Mouse (Mus musculus): ENCODE measurements around the gene Ubl4a. TPM values are rescaled to one million over a fixed set of nuclear protein-coding genes. Genes with fewer than 3 reads are reported as not detected.
"Not testable (repeated sequence)": the region's sequence is repeated elsewhere in the genome, so short reads cannot be mapped to it uniquely, and the experiment has no call there.

Ubl4a gene
- polyA plus RNA-seq, 1 experiment = 85.3 TPM

DNA sequence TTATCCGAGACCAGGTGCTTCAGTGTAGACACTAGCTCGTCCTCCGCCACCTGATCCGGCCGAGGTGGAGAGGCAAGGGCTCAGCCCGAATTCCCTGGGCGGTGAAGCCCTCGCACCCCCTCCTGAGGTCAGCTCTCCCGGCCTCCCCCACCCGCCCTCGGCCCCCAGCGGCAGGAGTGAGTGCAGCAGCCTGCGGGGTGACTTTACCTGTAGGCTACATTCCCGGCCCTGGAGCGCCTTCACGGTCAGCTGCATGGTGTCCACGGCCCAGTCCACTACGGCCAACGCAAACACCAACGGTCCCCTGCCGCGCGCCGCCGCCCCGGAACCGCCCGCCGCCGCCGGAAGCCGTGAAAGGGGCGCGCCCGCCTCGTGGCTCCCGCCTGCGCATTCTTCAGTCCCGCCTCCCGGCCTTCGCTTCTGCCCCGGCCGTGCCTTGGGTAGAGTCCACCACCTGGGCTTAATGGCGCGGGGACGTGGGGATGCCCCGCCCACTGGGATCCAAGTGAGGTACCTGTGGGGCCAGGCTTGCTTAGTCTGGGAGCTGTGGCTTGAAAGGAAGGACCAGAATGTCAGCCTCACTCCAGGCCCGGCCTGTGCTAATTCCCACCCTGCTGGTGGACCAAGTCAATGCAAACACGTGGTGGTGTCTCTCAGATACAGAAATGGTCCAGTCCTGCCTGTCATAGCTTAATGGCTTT, 4.7 kb downstream of the Ubl4a start:
- peak; percentile 74 to 75 for DNase-seq
- Histone ChIP-seq H3K27me3 (ENCODE audit: control insufficient read depth, insufficient read depth, low read length) (no peaks in the 10 kb centered on the region), H3K4me3 (replicated peaks; ENCODE audit: insufficient read depth, low read depth, low read length) (peak overlapping the region; percentile 80), H3K27ac (ENCODE audit: insufficient read depth, low read length) (peak overlapping the region; percentile 75; the same call in 1 of the 2 replicates), H3K4me1 (ENCODE audit: control insufficient read depth, insufficient read depth, low read length) (no peaks in the 10 kb centered on the region)
- WGBS = 6% methylated on average over 46 of the region's 49 CpGs
- TF ChIP-seq CTCF (IDR thresholded peaks at IDR 0.05; ENCODE audit: borderline replicate concordance, insufficient read depth, low read depth, low read length) (peak; percentile 31; the same call in 1 of the 2 replicates), POLR2A (IDR thresholded peaks at IDR 0.05; ENCODE audit: borderline replicate concordance, insufficient read depth, low read length) (0 out of 2 replicates have a peak, but pooled peaks have one; percentile 16)

DNA sequence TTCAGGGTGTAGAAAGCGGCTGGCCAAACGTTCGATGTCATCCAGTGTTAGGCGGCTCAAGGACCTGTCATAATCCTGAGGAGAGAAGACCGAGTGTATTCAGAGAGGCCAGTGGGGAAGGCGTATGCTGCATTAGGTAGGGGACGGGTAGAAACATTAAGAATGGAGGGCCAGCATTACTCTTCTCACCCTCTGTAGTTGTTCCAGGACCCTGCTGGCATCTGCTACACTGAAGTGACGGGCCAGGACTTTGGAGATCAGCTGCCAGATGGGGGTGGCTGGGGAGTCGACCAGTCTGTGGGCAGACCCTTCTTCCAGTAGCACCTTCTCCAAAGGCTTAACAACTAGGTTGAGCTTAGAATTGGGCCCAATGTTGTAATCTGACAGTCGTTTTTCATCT, 5.5 kb downstream of the Ubl4a start:
- 20% methylated on average over 10 of the region's 10 CpGs for WGBS
- peak overlapping the region; percentile 33; the same call in 1 of the 2 replicates for H3K27ac ChIP-seq (ENCODE audit: insufficient read depth, low read length)
- H3K27me3 ChIP-seq (ENCODE audit: control insufficient read depth, insufficient read depth, low read length) = no peaks in the 10 kb centered on the region
- no peaks in the 10 kb centered on the region for H3K4me1 ChIP-seq (ENCODE audit: control insufficient read depth, insufficient read depth, low read length)
- no peak for TF ChIP-seq POLR2A (IDR thresholded peaks at IDR 0.05; ENCODE audit: borderline replicate concordance, insufficient read depth, low read length)
- TF ChIP-seq CTCF (IDR thresholded peaks at IDR 0.05; ENCODE audit: borderline replicate concordance, insufficient read depth, low read depth, low read length) = no peak
- DNase-seq = no peak
- H3K4me3 ChIP-seq (replicated peaks; ENCODE audit: insufficient read depth, low read depth, low read length) = peak overlapping the region; percentile 80

DNA sequence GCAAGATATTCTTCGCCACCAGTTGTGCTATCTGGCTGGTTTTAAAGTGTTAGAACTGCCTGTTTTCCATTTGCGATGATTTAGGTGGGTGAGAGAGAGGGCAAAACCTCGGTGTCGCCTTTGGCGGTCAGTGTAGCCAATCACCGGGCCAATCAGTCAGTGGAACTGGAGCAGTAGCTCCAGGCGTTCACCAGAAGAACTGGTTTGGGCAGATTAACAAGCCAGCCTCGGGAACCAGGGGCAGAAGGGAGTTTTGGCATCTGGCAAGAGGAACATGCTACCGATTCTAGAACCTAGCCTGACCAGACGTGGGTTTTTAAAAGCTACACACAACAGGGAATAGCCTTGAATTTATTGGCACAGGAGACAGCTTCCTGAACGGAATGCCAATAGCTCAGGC, 13.8 kb downstream of the Ubl4a start:
- no peak for TF ChIP-seq CTCF (IDR thresholded peaks at IDR 0.05; ENCODE audit: borderline replicate concordance, insufficient read depth, low read depth, low read length)
- no peak for TF ChIP-seq POLR2A (IDR thresholded peaks at IDR 0.05; ENCODE audit: borderline replicate concordance, insufficient read depth, low read length)
- Histone ChIP-seq H3K27ac (ENCODE audit: insufficient read depth, low read length) (no peak overlapping the region), H3K4me3 (replicated peaks; ENCODE audit: insufficient read depth, low read depth, low read length) (no peak overlapping the region), H3K27me3 (ENCODE audit: control insufficient read depth, insufficient read depth, low read length) (no peaks in the 10 kb centered on the region), H3K4me1 (ENCODE audit: control insufficient read depth, insufficient read depth, low read length) (no peaks in the 10 kb centered on the region)
- no peak for DNase-seq
- 47% methylated on average over 11 of the region's 11 CpGs for WGBS

DNA sequence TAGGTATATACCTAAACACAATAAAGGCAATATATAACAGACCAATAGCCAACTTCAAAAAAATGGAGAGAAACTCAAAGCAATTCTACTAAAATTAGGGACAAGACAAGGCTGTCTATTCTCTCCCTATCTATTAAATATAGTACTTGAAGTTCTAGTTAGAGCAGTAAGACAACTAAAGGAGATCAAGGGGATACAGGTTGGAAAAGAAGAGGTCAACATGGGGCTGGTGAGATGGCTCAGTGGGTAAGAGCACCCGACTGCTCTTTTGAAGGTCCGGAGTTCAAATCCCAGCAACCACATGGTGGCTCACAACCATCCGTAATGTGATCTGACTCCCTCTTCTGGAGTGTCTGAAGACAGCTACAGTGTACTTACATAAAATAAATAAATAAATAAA, 15.9 kb downstream of the Ubl4a start:
- 86% methylated on average over 3 of the region's 3 CpGs for WGBS
- not testable (repeated sequence) for DNase-seq; H3K27me3 ChIP-seq (ENCODE audit: control insufficient read depth, insufficient read depth, low read length); H3K4me1 ChIP-seq (ENCODE audit: control insufficient read depth, insufficient read depth, low read length); H3K4me3 ChIP-seq (replicated peaks; ENCODE audit: insufficient read depth, low read depth, low read length); H3K27ac ChIP-seq (ENCODE audit: insufficient read depth, low read length)

DNA sequence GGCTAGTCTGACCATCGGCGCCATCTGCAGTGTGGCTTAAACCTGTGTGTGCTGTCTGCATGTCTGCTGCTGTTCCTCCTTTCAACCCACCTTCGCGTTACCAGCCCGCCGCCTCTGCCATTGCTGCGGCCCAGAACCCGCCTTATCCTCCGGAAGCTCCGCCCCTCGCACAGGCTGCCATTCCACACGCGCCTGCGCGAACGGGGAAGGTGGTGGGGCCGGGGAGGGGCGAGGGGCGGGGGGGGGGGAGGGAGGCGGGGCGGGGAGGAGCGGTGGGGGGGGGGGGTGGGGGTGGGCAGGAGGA, 19.6 kb downstream of the Ubl4a start, which contains the start of gene Lage3:
TSS of gene Lage3 (minus strand) at position 152 of the 304 bp plus-strand sequence.
- Histone ChIP-seq H3K27ac (ENCODE audit: insufficient read depth, low read length) (peak within 1 kb of the TSS; percentile 34; the same call in 1 of the 2 replicates), H3K27me3 (ENCODE audit: control insufficient read depth, insufficient read depth, low read length) (no peaks in the 10 kb centered on the region), H3K4me1 (ENCODE audit: control insufficient read depth, insufficient read depth, low read length) (no peaks in the 10 kb centered on the region), H3K4me3 (replicated peaks; ENCODE audit: insufficient read depth, low read depth, low read length) (peak within 1 kb of the TSS; percentile 91)
- DNase-seq = peak; percentile 83 to 85
- TF ChIP-seq CTCF (IDR thresholded peaks at IDR 0.05; ENCODE audit: borderline replicate concordance, insufficient read depth, low read depth, low read length) (no peak), POLR2A (IDR thresholded peaks at IDR 0.05; ENCODE audit: borderline replicate concordance, insufficient read depth, low read length) (peak; percentile 76; the same call in 1 of the 2 replicates)
- WGBS = 2% methylated on average over 11 of the region's 22 CpGs

DNA sequence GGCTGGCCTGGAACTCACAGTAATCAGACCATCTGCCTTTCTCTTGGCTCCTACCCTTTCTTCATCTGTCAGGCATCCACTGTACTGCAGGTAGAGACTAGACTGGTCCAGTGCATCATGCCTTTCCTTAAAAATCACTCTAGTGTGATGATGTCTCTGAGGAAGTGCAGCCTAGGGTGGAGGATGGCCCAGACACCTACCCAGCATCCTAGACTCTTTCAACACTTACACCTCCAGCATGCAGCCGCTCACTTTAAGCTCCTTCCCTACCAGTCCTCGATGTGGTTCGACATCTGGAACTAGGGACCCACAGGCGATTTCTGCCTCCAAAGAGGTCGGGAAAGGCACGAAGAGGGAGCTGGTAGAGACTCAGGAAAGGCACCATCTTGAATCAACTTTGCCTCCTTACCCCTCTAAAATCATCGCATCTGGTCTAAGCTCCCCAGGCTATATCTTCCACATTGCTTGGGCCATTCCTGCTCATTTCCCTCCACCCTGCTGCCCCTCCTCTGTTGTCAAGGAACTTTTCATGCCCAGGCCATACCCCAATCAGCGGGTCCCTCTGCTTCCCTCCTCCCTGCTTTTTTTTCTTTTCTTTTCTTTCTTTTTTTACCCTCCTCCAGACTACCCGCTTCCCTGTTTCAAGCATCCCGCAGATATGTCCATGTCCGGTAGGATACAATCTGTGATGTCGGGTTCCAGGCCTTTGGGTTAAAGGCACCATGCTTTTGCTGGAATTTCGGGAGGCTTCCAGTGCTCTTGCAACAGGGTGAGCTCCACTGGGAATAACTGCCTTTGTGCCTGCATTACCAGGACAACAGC, 20.2 kb downstream of the Ubl4a start:
- no peak for DNase-seq
- H3K4me1 ChIP-seq (ENCODE audit: control insufficient read depth, insufficient read depth, low read length) = no peaks in the 10 kb centered on the region
- WGBS = 9% methylated on average over 13 of the region's 13 CpGs
- H3K27ac ChIP-seq (ENCODE audit: insufficient read depth, low read length) = peak overlapping the region; percentile 34; the same call in 1 of the 2 replicates
- TF ChIP-seq CTCF (IDR thresholded peaks at IDR 0.05; ENCODE audit: borderline replicate concordance, insufficient read depth, low read depth, low read length) (no peak), POLR2A (IDR thresholded peaks at IDR 0.05; ENCODE audit: borderline replicate concordance, insufficient read depth, low read length) (no peak)
- no peaks in the 10 kb centered on the region for H3K27me3 ChIP-seq (ENCODE audit: control insufficient read depth, insufficient read depth, low read length)
- peak overlapping the region; percentile 91 for H3K4me3 ChIP-seq (replicated peaks; ENCODE audit: insufficient read depth, low read depth, low read length)

DNA sequence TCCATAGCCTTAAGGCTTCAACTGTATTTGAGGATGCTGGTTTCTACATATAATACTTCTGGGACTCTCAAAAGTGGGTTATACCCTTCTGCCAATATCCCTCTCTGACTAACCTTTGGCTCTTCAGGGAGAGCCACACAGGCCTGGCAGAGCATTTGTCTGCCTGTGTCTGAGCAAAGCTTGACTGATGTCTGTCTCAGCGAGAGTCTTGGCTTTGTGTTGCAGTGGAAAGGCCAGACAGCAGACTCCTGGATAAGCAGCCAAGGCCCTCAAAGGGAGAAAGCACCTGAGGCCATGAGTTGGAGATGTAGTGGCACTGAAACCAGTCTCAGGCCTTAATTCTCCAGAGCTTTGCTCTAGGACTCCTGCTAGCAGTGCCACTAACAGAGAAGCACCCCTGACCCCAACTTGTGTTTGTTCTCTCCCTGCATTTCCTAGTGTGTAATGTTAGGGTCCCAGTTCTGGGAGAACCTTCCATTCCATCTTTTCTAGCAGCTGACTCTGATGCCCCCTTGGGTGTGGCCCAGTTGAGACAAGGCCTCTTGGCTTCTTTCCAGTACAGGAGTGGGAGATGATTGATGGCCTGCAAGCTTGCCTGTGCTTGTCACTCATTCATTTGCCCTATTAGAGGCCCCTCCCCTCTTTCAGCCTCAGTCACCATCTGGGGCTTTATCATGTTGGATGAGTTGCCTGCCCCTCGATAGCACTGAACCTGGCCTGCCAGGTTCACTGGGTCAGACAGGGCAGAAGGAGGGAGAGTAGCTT, 42.7 kb downstream of the Ubl4a start:
- no peak for TF ChIP-seq CTCF (IDR thresholded peaks at IDR 0.05; ENCODE audit: borderline replicate concordance, insufficient read depth, low read depth, low read length)
- TF ChIP-seq POLR2A (IDR thresholded peaks at IDR 0.05; ENCODE audit: borderline replicate concordance, insufficient read depth, low read length) = no peak
- Histone ChIP-seq H3K27me3 (ENCODE audit: control insufficient read depth, insufficient read depth, low read length) (no peaks in the 10 kb centered on the region), H3K27ac (ENCODE audit: insufficient read depth, low read length) (no peak overlapping the region), H3K4me1 (ENCODE audit: control insufficient read depth, insufficient read depth, low read length) (peaks cover 8% of the 10 kb centered on the region), H3K4me3 (replicated peaks; ENCODE audit: insufficient read depth, low read depth, low read length) (no peak overlapping the region)
- 22% methylated on average over 2 of the region's 2 CpGs for WGBS
- peak; percentile 40 to 65 for DNase-seq
